Mouse (Mus musculus) liver, embryonic 14.5 days (tissue): ENCODE data around the gene BC053393. TPM values are rescaled to one million over a fixed set of nuclear protein-coding genes. Genes with fewer than 3 reads are reported as not detected.
A peak's percentile ranks its signal among the peaks of the same experiment; 100 is the strongest.

ENCODE experiments used
- ATAC-seq: fragments of 200-750 bp; cut with Nextera tagmentation; 2 replicates; pipeline ENCODE4 v1.8.0; 2017; ENCODE audit warnings: moderate number of reproducible peaks, mild to moderate bottlenecking, moderate library complexity; ENCODE audit not compliant: insufficient read depth
- DNase-seq, 3 experiments: peaks; one replicate each; pipeline ENCODE4 v3.0.0-alpha.2; 2012 to 2013; ENCODE audit warnings: low read depth in 3 of 3, low spot score in 3 of 3
- H3K27ac ChIP-seq: fragments of 300-500 bp; sonication (generic); 2 replicates; pipeline ENCODE4 v1.5.1; 2014; ENCODE audit warnings: moderate library complexity, mild to moderate bottlenecking, control low read depth, inconsistent platforms
- H3K27me3 ChIP-seq: fragments of 300-500 bp; sonication (generic); 2 replicates; pipeline ENCODE4 v1.6.1; 2014; ENCODE audit warnings: mild to moderate bottlenecking, low read length, moderate library complexity; ENCODE audit not compliant: control insufficient read depth, insufficient read depth
- H3K36me3 ChIP-seq: fragments of 300-500 bp; sonication (generic); replicated peaks from 2 replicates; pipeline ENCODE4 v1.6.1; 2014; ENCODE audit warnings: low read depth; ENCODE audit not compliant: control insufficient read depth, insufficient read depth
- H3K4me1 ChIP-seq, 2 experiments: fragments of 200-500 bp in 1 of 2; fragments of 300-500 bp in 1 of 2; sonication (generic) in 1 of 2; replicated peaks; 2 replicates each; pipeline ENCODE4 v1.6.1; 2012 to 2014; ENCODE audit warnings: antibody characterized with exemption in 1 of 2, inconsistent platforms in 1 of 2, low read length in 1 of 2; ENCODE audit not compliant: control insufficient read depth in 2 of 2, insufficient read depth in 2 of 2
- H3K4me2 ChIP-seq: fragments of 300-500 bp; sonication (generic); 2 replicates; pipeline ENCODE4 v1.6.1; 2014; ENCODE audit warnings: low read depth, mild to moderate bottlenecking, control low read depth, moderate library complexity
- H3K4me3 ChIP-seq, 2 experiments: fragments of 200-500 bp in 1 of 2; fragments of 300-500 bp in 1 of 2; sonication (generic) in 1 of 2; 2 replicates each; pipeline ENCODE4 v1.5.1; 2012 to 2014; ENCODE audit warnings: low read depth in 2 of 2, low read length in 2 of 2, mild to moderate bottlenecking in 2 of 2, control low read depth in 1 of 2, inconsistent platforms in 1 of 2, moderate library complexity in 1 of 2; ENCODE audit not compliant: insufficient read depth in 1 of 2
- H3K9ac ChIP-seq: fragments of 300-500 bp; sonication (generic); replicated peaks from 2 replicates; pipeline ENCODE4 v1.6.1; 2014; ENCODE audit warnings: mild to moderate bottlenecking, control low read depth, moderate library complexity
- H3K9me3 ChIP-seq: fragments of 300-500 bp; sonication (generic); 2 replicates; pipeline ENCODE4 v1.6.1; 2016; ENCODE audit warnings: low read length, mixed read lengths; ENCODE audit not compliant: control insufficient read depth
- CTCF ChIP-seq: IDR thresholded peaks from 2 replicates; pipeline ENCODE4 v1.5.1; 2016; ENCODE audit warnings: antibody characterized with exemption, low read depth, control low read depth
- EP300 ChIP-seq: IDR thresholded peaks from 2 replicates; pipeline ENCODE4 v1.6.1; 2016; ENCODE audit warnings: antibody characterized with exemption, low read depth
- WGBS: fragments of 180-500 bp; shearing (Covaris S2); extraction: QIAGEN DNeasy Blood & Tissue Kit; methylation state at CpG from one replicate; pipeline ENCODE4 v1.1.7; 2014; ENCODE audit not compliant: insufficient replicate concordance; 5-methylcytosine and 5-hydroxymethylcytosine counted together
- polyA plus RNA-seq, 2 experiments: library from polyadenylated mRNA; depleted of rRNA in 1 of 2; stranded (reverse) in 1 of 2; unstranded in 1 of 2; fragments of >200 nt; fragmentation: Nextera tagmentation in 1 of 2; extraction: Ambion mirVana in 1 of 2; gene quantifications; 2 replicates each; pipeline versions ENCODE4 v1.2.1 to v1.2.3; 2012 to 2014

Gene BC053393
- polyA plus RNA-seq (2012; rRNA removed) (0.02 TPM in 1 of 2 replicates, not detected in the other), polyA plus RNA-seq (2014; fragmentation: Nextera tagmentation; extraction: Ambion mirVana) (not detected in 2 replicates)

- 40% methylated on average over 1 of the region's 1 CpGs for WGBS
- H3K4me3 ChIP-seq, result no peak within 1 kb of the TSS
- TF ChIP-seq CTCF (no peak), EP300 (no peak)
- no peaks in the 10 kb centered on the region for H3K36me3 ChIP-seq
- H3K9me3 ChIP-seq, result no peaks in the 10 kb centered on the region
- H3K4me2 ChIP-seq, result no peak within 1 kb of the TSS
- H3K27me3 ChIP-seq, result no peaks in the 10 kb centered on the region
- H3K9ac ChIP-seq, result no peak within 1 kb of the TSS
- no peak within 1 kb of the TSS for H3K27ac ChIP-seq
- H3K4me1 ChIP-seq, result no peaks in the 10 kb centered on the region
- ATAC-seq (no peak), DNase-seq (no peak)
These were observed at the start of gene BC053393 for GRCm38 (mm10) chr11:46571327-46571726. Gene BC053393 (plus strand): TSS chr11:46571536.

GRCm38 (mm10) chr11:46522719-46523118, 48.6 kb upstream of the BC053393 start:
- no peaks in the 10 kb centered on the region for H3K27me3 ChIP-seq
- no peaks in the 10 kb centered on the region for H3K4me1 ChIP-seq
- ATAC-seq (no peak), DNase-seq (no peak)
- no peak overlapping the region for H3K4me3 ChIP-seq
- no peaks in the 10 kb centered on the region for H3K9me3 ChIP-seq
- H3K4me2 ChIP-seq, result no peak overlapping the region
- no peaks in the 10 kb centered on the region for H3K36me3 ChIP-seq
- 60% methylated on average over 3 of the region's 3 CpGs for WGBS
- H3K9ac ChIP-seq, result no peak overlapping the region
- H3K27ac ChIP-seq, result no peak overlapping the region
- TF ChIP-seq CTCF, result peak; percentile 36; the same call in 1 of the 2 replicates
- no peak for TF ChIP-seq EP300

- Histone ChIP-seq H3K4me1 (no peaks in the 10 kb centered on the region), H3K9ac (no peak within 1 kb of the TSS), H3K4me2 (no peak within 1 kb of the TSS), H3K27ac (no peak within 1 kb of the TSS), H3K4me3 (no peak within 1 kb of the TSS), H3K27me3 (no peaks in the 10 kb centered on the region), H3K9me3 (no peaks in the 10 kb centered on the region), H3K36me3 (no peaks in the 10 kb centered on the region)
- TF ChIP-seq CTCF (no peak), EP300 (no peak)
- no peak for DNase-seq
- ATAC-seq, result no peak
- 61% methylated on average over 2 of the region's 2 CpGs for WGBS
These were observed 47.4 kb upstream of the BC053393 start, which contains the start of gene Gm12169 for GRCm38 (mm10) chr11:46523912-46524311. Gene Gm12169 (plus strand): TSS chr11:46524212.

- Histone ChIP-seq H3K27me3 (no peaks in the 10 kb centered on the region), H3K4me2 (no peak overlapping the region), H3K36me3 (no peaks in the 10 kb centered on the region), H3K9ac (no peak overlapping the region), H3K4me3 (no peak overlapping the region), H3K27ac (no peak overlapping the region), H3K4me1 (no peaks in the 10 kb centered on the region), H3K9me3 (no peaks in the 10 kb centered on the region)
- DNase-seq, result no peak
- ATAC-seq, result no peak
- TF ChIP-seq CTCF, result no peak
- WGBS, result 53% methylated on average over 4 of the region's 4 CpGs
These were observed 41.2 kb upstream of the BC053393 start for GRCm38 (mm10) chr11:46530149-46530548.

GRCm38 (mm10) chr11:46536978-46537377, 34.4 kb upstream of the BC053393 start:
- Histone ChIP-seq H3K4me2 (no peak overlapping the region), H3K9ac (no peak overlapping the region), H3K4me3 (no peak overlapping the region), H3K27me3 (no peaks in the 10 kb centered on the region), H3K4me1 (no peaks in the 10 kb centered on the region), H3K9me3 (no peaks in the 10 kb centered on the region), H3K36me3 (no peaks in the 10 kb centered on the region), H3K27ac (no peak overlapping the region)
- TF ChIP-seq EP300 (no peak), CTCF (no peak)
- no peak for ATAC-seq
- DNase-seq, result no peak
- 56% methylated on average over 4 of the region's 4 CpGs for WGBS
